Mouse (Mus musculus): ENCODE measurements around the gene Dhps. TPM values are rescaled to one million over a fixed set of nuclear protein-coding genes. Genes with fewer than 3 reads are reported as not detected.
"Not testable (repeated sequence)": the region's sequence is repeated elsewhere in the genome, so short reads cannot be mapped to it uniquely, and the experiment has no call there.

Gene Dhps
- total RNA-seq, 1 experiment from 2014 or later: 29.8 TPM

GRCm38 (mm10) chr8:85059879-85060616 lies 11.5 kb upstream of the Dhps start, which contains the start of gene Fbxw9:
TSS of gene Fbxw9 (plus strand) at chr8:85060055.
- peak; percentile 90 for ATAC-seq (replicated peaks; ENCODE audit: low read depth, poor library complexity, severe bottlenecking)

- ATAC-seq (replicated peaks; ENCODE audit: low read depth, poor library complexity, severe bottlenecking): no peak
Measured at GRCm38 (mm10) chr8:85062603-85063002, 9.0 kb upstream of the Dhps start.

- ATAC-seq (replicated peaks; ENCODE audit: low read depth, poor library complexity, severe bottlenecking): no peak
Measured at GRCm38 (mm10) chr8:85065213-85065612, 6.3 kb upstream of the Dhps start.

- no peak for ATAC-seq (replicated peaks; ENCODE audit: low read depth, poor library complexity, severe bottlenecking)
Measured at GRCm38 (mm10) chr8:85067155-85067554, 4.4 kb upstream of the Dhps start.

- no peak for ATAC-seq (replicated peaks; ENCODE audit: low read depth, poor library complexity, severe bottlenecking)
Measured at GRCm38 (mm10) chr8:85067982-85068381, 3.6 kb upstream of the Dhps start, which contains the start of gene Gm5741. TSS of gene Gm5741 (minus strand) at chr8:85067982.

GRCm38 (mm10) chr8:85071041-85071440 lies 516 bp upstream of the Dhps start:
- no peak for ATAC-seq (replicated peaks; ENCODE audit: low read depth, poor library complexity, severe bottlenecking)

- ATAC-seq (replicated peaks; ENCODE audit: low read depth, poor library complexity, severe bottlenecking): 0 out of 2 replicates have a peak, but pooled peaks have one; percentile 12
Measured at GRCm38 (mm10) chr8:85072364-85072929, 890 bp downstream of the Dhps start.

GRCm38 (mm10) chr8:85073041-85073612 lies 1.6 kb downstream of the Dhps start:
- ATAC-seq (replicated peaks; ENCODE audit: low read depth, poor library complexity, severe bottlenecking): no peak

- no peak for ATAC-seq (replicated peaks; ENCODE audit: low read depth, poor library complexity, severe bottlenecking)
Measured at GRCm38 (mm10) chr8:85074167-85074566, 2.6 kb downstream of the Dhps start.

GRCm38 (mm10) chr8:85074617-85075016 lies 3.1 kb downstream of the Dhps start:
- ATAC-seq (replicated peaks; ENCODE audit: low read depth, poor library complexity, severe bottlenecking): no peak

- ATAC-seq (replicated peaks; ENCODE audit: low read depth, poor library complexity, severe bottlenecking): no peak
Measured at GRCm38 (mm10) chr8:85076001-85076400, 4.4 kb downstream of the Dhps start.

- ATAC-seq (replicated peaks; ENCODE audit: low read depth, poor library complexity, severe bottlenecking): peak; percentile 49
Measured at GRCm38 (mm10) chr8:85076993-85077392, 5.4 kb downstream of the Dhps start.

- no peak for ATAC-seq (replicated peaks; ENCODE audit: low read depth, poor library complexity, severe bottlenecking)
Measured at GRCm38 (mm10) chr8:85080214-85080531, 8.6 kb downstream of the Dhps start.

GRCm38 (mm10) chr8:85080532-85081215 lies 9.1 kb downstream of the Dhps start, which contains the start of gene Wdr83os:
TSS of gene Wdr83os (plus strand) at chr8:85080740.
- ATAC-seq (replicated peaks; ENCODE audit: low read depth, poor library complexity, severe bottlenecking): peak; percentile 27; the same call in 1 of the 2 replicates

- peak; percentile 66 for ATAC-seq (replicated peaks; ENCODE audit: low read depth, poor library complexity, severe bottlenecking)
Measured at GRCm38 (mm10) chr8:85081216-85081555, 9.6 kb downstream of the Dhps start, which contains the start of gene Wdr83. TSS of gene Wdr83 (minus strand) at chr8:85081306.

GRCm38 (mm10) chr8:85082169-85082568 lies 10.6 kb downstream of the Dhps start:
- not testable (repeated sequence) for ATAC-seq (replicated peaks; ENCODE audit: low read depth, poor library complexity, severe bottlenecking)

GRCm38 (mm10) chr8:85083108-85083813 lies 11.7 kb downstream of the Dhps start, which contains the start of gene Man2b1:
TSS of gene Man2b1 (plus strand) at chr8:85083270.
- ATAC-seq (replicated peaks; ENCODE audit: low read depth, poor library complexity, severe bottlenecking): peak; percentile 64

GRCm38 (mm10) chr8:85084633-85085032 lies 13.1 kb downstream of the Dhps start:
- 0 out of 2 replicates have a peak, but pooled peaks have one; percentile 4 for ATAC-seq (replicated peaks; ENCODE audit: low read depth, poor library complexity, severe bottlenecking)

- no peak for ATAC-seq (replicated peaks; ENCODE audit: low read depth, poor library complexity, severe bottlenecking)
Measured at GRCm38 (mm10) chr8:85086238-85086637, 14.7 kb downstream of the Dhps start.

- no peak for ATAC-seq (replicated peaks; ENCODE audit: low read depth, poor library complexity, severe bottlenecking)
Measured at GRCm38 (mm10) chr8:85088771-85089170, 17.2 kb downstream of the Dhps start.
